Mouse (Mus musculus): ENCODE results near the gene Cyp11a1. TPM values are rescaled to one million over a fixed set of nuclear protein-coding genes. Genes with fewer than 3 reads are reported as not detected.

Gene Cyp11a1
- polyA plus RNA-seq, 1 experiment: 0.19 TPM

GRCm38 (mm10) chr9:57961863-57962778, 44.1 kb upstream of the Cyp11a1 start:
- no peak overlapping the region for H3K4me3 ChIP-seq (ENCODE audit: low read depth, low read length)
- H3K27me3 ChIP-seq (ENCODE audit: control insufficient read depth, insufficient read depth, low read length): no peaks in the 10 kb centered on the region
- 72% methylated on average over 17 of the region's 17 CpGs for WGBS
- peaks cover 36% of the 10 kb centered on the region; the same call in 1 of the 2 replicates for H3K4me1 ChIP-seq (ENCODE audit: control insufficient read depth, insufficient read depth, insufficient read length, low read length)
- H3K27ac ChIP-seq (ENCODE audit: insufficient read depth, low read depth, low read length): no peak overlapping the region
- H3K36me3 ChIP-seq (ENCODE audit: control insufficient read depth, insufficient read depth, low read length): peaks cover 27% of the 10 kb centered on the region
- no peak for TF ChIP-seq POLR2A (IDR thresholded peaks at IDR 0.05; ENCODE audit: low read depth, low read length)
- TF ChIP-seq CTCF (IDR thresholded peaks at IDR 0.05; ENCODE audit: extremely low read depth, insufficient read length, insufficient replicate concordance, low read depth, low read length): no peak

DNA sequence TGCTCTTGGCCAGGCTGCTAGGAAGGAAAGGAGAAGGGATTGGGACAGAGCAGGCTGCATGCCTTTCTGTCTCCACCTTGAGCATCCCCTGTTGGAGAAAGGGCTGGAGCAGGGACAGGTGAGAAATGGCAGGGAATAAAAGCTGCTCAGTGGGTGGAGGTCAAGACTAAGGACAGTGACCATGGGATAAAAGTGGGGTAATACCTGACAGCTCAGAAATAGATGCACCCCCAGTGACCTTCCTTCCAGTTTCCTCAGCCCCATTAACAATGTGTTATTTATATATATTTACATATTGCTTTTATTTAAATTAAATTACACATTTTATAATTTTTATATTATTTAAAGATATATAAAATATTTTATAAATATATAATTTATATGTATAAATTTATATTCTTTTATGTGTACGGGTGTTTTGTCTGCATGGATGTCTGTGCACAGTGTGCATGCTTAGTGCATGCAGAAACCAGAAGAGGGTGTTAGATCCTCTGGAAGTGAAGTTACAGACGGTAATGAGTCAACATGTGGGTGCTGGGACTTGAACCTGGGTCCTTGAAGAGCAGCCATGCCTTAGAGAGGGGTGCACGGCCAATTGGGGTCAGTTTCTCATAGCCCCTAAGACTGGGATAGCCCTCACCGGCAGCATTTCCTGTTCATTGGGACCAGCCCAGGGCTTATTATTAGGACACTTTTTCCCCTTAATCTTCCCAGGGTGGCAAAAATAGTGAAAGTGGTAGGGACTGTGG, 42.8 kb upstream of the Cyp11a1 start:
- Histone ChIP-seq H3K4me1 (ENCODE audit: control insufficient read depth, insufficient read depth, insufficient read length, low read length) (peaks cover 48% of the 10 kb centered on the region), H3K4me3 (ENCODE audit: low read depth, low read length) (no peak overlapping the region), H3K27me3 (ENCODE audit: control insufficient read depth, insufficient read depth, low read length) (no peaks in the 10 kb centered on the region), H3K27ac (ENCODE audit: insufficient read depth, low read depth, low read length) (no peak overlapping the region), H3K36me3 (ENCODE audit: control insufficient read depth, insufficient read depth, low read length) (peaks cover 19% of the 10 kb centered on the region)
- 84% methylated on average over 4 of the region's 4 CpGs for WGBS
- TF ChIP-seq CTCF (IDR thresholded peaks at IDR 0.05; ENCODE audit: extremely low read depth, insufficient read length, insufficient replicate concordance, low read depth, low read length): no peak
- no peak for TF ChIP-seq POLR2A (IDR thresholded peaks at IDR 0.05; ENCODE audit: low read depth, low read length)

DNA sequence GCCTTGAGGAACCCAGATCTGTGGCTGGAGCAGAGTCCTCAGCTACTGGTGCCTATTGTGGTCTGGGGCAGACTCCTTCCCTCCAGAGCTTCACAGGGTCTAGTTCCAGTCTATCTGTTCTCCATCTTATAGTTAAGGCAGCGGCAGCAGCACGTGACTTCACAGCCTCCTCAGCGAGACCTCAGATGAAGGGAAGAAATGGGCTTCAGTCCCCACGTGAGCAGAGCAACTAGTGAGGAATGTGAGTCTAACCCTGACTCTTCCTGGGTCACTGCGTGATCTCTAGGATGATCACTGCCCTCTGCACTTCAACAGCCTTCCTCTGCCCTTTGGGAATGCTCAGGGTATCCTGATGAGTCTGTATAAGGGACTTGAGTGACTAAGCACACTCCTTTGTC, 42.2 kb upstream of the Cyp11a1 start:
- H3K36me3 ChIP-seq (ENCODE audit: control insufficient read depth, insufficient read depth, low read length): peaks cover 19% of the 10 kb centered on the region
- TF ChIP-seq CTCF (IDR thresholded peaks at IDR 0.05; ENCODE audit: extremely low read depth, insufficient read length, insufficient replicate concordance, low read depth, low read length) (no peak), POLR2A (IDR thresholded peaks at IDR 0.05; ENCODE audit: low read depth, low read length) (no peak)
- no peaks in the 10 kb centered on the region for H3K27me3 ChIP-seq (ENCODE audit: control insufficient read depth, insufficient read depth, low read length)
- H3K27ac ChIP-seq (ENCODE audit: insufficient read depth, low read depth, low read length): no peak overlapping the region
- no peak overlapping the region for H3K4me3 ChIP-seq (ENCODE audit: low read depth, low read length)
- WGBS: 77% methylated on average over 5 of the region's 5 CpGs
- H3K4me1 ChIP-seq (ENCODE audit: control insufficient read depth, insufficient read depth, insufficient read length, low read length): peaks cover 52% of the 10 kb centered on the region

- H3K4me3 ChIP-seq (ENCODE audit: low read depth, low read length): no peak overlapping the region
- 71% methylated on average over 6 of the region's 6 CpGs for WGBS
- no peaks in the 10 kb centered on the region for H3K27me3 ChIP-seq (ENCODE audit: control insufficient read depth, insufficient read depth, low read length)
- TF ChIP-seq POLR2A (IDR thresholded peaks at IDR 0.05; ENCODE audit: low read depth, low read length) (no peak), CTCF (IDR thresholded peaks at IDR 0.05; ENCODE audit: extremely low read depth, insufficient read length, insufficient replicate concordance, low read depth, low read length) (no peak)
- H3K36me3 ChIP-seq (ENCODE audit: control insufficient read depth, insufficient read depth, low read length): peaks cover 17% of the 10 kb centered on the region
- peaks cover 56% of the 10 kb centered on the region for H3K4me1 ChIP-seq (ENCODE audit: control insufficient read depth, insufficient read depth, insufficient read length, low read length)
- peak overlapping the region; percentile 5; the same call in 1 of the 2 replicates for H3K27ac ChIP-seq (ENCODE audit: insufficient read depth, low read depth, low read length)
These were observed 41.5 kb upstream of the Cyp11a1 start for GRCm38 (mm10) chr9:57964528-57965250.

DNA sequence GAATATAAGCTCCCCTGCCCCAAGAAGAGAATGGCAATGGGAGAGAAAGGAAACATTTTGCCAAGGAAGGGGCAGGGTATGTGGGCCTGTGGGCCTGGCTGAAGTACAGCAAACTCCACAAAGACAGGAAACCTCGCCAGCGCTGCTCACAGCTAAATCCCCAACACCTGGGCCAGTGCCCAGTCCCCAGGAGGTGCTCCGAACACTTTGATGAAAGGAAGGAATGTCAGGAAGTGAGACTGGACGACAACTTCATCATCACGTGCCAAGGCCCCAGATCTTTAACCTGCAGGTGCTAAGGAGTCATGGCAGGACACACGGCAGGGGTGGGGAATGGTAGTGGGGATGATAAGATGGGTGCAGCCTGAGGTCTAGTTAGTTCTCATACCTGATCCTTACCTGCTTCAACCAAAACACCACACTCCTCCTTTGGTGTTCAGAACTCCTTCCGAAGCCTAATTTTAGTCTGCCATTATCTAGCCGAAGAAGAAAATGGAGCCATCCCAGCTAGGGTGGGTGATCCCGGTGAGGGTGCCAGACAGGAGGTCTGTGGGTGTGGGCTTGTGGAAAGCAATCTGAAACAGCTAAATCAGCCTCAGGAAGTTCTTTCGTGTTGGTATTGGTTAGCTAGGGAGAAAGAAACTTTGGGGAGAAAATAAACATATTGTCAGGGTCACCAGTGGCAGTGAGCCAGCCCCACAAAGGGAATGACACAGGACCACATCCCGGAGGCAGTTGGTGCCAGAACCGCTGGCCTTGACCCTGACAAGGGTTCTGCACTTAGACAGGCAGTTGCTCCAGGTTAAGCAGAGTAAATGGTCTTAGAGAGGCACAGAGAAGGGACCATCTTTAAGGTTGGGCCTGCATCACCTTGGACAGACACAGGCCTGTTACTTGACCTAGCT, 40.7 kb upstream of the Cyp11a1 start:
- Histone ChIP-seq H3K27ac (ENCODE audit: insufficient read depth, low read depth, low read length) (peak overlapping the region; percentile 5; the same call in 1 of the 2 replicates), H3K4me3 (ENCODE audit: low read depth, low read length) (no peak overlapping the region), H3K4me1 (ENCODE audit: control insufficient read depth, insufficient read depth, insufficient read length, low read length) (peaks cover 55% of the 10 kb centered on the region), H3K36me3 (ENCODE audit: control insufficient read depth, insufficient read depth, low read length) (peaks cover 13% of the 10 kb centered on the region), H3K27me3 (ENCODE audit: control insufficient read depth, insufficient read depth, low read length) (no peaks in the 10 kb centered on the region)
- 34% methylated on average over 12 of the region's 12 CpGs for WGBS
- TF ChIP-seq POLR2A (IDR thresholded peaks at IDR 0.05; ENCODE audit: low read depth, low read length) (no peak), CTCF (IDR thresholded peaks at IDR 0.05; ENCODE audit: extremely low read depth, insufficient read length, insufficient replicate concordance, low read depth, low read length) (no peak)
